Mouse (Mus musculus): ENCODE measurements around the gene Alox12b.

DNA sequence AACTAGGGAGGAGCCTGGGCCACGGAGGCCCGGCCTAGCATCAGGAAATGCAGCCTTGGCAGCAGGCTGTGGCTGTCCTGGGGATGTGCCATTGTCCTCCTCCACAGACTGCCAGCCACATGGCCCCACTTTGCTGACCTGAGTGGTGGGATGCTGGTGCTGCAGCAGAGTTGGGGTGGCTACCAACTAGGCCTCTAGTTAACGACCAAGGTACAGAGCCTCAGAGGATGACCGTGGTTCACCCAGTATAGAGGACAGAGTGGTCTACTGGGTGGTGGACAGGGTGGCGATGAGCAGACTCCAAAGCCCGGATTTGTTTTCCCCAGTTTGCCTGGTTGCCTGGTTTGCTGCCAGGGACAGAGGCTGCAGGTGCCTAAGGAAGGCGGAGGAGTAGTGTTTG lies 17.9 kb downstream of the Alox12b start:
- TF ChIP-seq HCFC1 (IDR thresholded peaks at IDR 0.05; ENCODE audit: borderline replicate concordance, insufficient read depth, low read length) (no peak), ZNF384 (IDR thresholded peaks at IDR 0.05; ENCODE audit: low read depth, low read length) (no peak)
